Mouse (Mus musculus) heart, postnatal 0 days (tissue): ENCODE measurements around the gene Jazf1. TPM values are rescaled to one million over a fixed set of nuclear protein-coding genes. Genes with fewer than 3 reads are reported as not detected.
A peak's percentile ranks its signal among the peaks of the same experiment; 100 is the strongest.

Experiments used
- ATAC-seq: fragments of 200-750 bp; cut with Nextera tagmentation; 2 replicates; pipeline ENCODE4 v1.8.0; 2017; ENCODE audit warnings: low read depth, moderate number of reproducible peaks, moderate library complexity; ENCODE audit not compliant: insufficient read depth
- DNase-seq: peaks from one replicate; pipeline ENCODE4 v3.0.0-alpha.2; 2016; ENCODE audit warnings: low spot score
- H3K27ac ChIP-seq: fragments of 300-500 bp; sonication (generic); 2 replicates; pipeline ENCODE4 v1.5.1; 2014; ENCODE audit warnings: low read depth, mild to moderate bottlenecking
- H3K27me3 ChIP-seq: fragments of 300-500 bp; sonication (generic); 2 replicates; pipeline ENCODE4 v1.6.1; 2014; ENCODE audit warnings: low read length, mixed read lengths; ENCODE audit not compliant: control insufficient read depth, insufficient read depth
- H3K36me3 ChIP-seq: fragments of 300-500 bp; sonication (generic); replicated peaks from 2 replicates; pipeline ENCODE4 v1.6.1; 2014; ENCODE audit warnings: low read length, mixed read lengths; ENCODE audit not compliant: control insufficient read depth, insufficient read depth
- H3K4me1 ChIP-seq: fragments of 300-500 bp; sonication (generic); 2 replicates; pipeline ENCODE4 v1.6.1; 2014; ENCODE audit warnings: antibody characterized with exemption; ENCODE audit not compliant: control insufficient read depth, insufficient read depth
- H3K4me2 ChIP-seq: fragments of 300-500 bp; sonication (generic); 2 replicates; pipeline ENCODE4 v1.6.1; 2014; ENCODE audit warnings: low read depth, mild to moderate bottlenecking, low read length, moderate library complexity
- H3K4me3 ChIP-seq: fragments of 300-500 bp; sonication (generic); 2 replicates; pipeline ENCODE4 v1.5.1; 2014; ENCODE audit warnings: low read depth, low read length
- H3K9ac ChIP-seq: fragments of 300-500 bp; sonication (generic); replicated peaks from 2 replicates; pipeline ENCODE4 v1.6.1; 2014; ENCODE audit warnings: low read depth, low read length, mixed read lengths
- H3K9me3 ChIP-seq: fragments of 300-500 bp; sonication (generic); replicated peaks from 2 replicates; pipeline ENCODE4 v1.6.1; 2016; ENCODE audit warnings: low read length; ENCODE audit not compliant: control insufficient read depth
- CTCF ChIP-seq: IDR thresholded peaks from 2 replicates; pipeline ENCODE4 v1.5.1; 2016; ENCODE audit warnings: antibody characterized with exemption, control low read depth, low read depth
- EP300 ChIP-seq: IDR thresholded peaks from 2 replicates; pipeline ENCODE4 v1.6.1; 2016; ENCODE audit warnings: antibody characterized with exemption, low read depth
- whole genome bisulfite sequencing: fragments of 180-500 bp; shearing (Covaris S2); extraction: QIAGEN DNeasy Blood & Tissue Kit; methylation state at CpG from one replicate; pipeline ENCODE4 v1.1.7; 2014; 5-methylcytosine and 5-hydroxymethylcytosine counted together
- polyA plus RNA-seq: library from polyadenylated mRNA; unstranded; fragments of >200 nt; fragmentation: Nextera tagmentation; extraction: Ambion mirVana; gene quantifications from 2 replicates; pipeline ENCODE4 v1.2.1, GENCODE M21; 2015
- total RNA-seq: library from RNA; depleted of rRNA; stranded (reverse); fragments of >200 nt; gene quantifications from 2 replicates; pipeline ENCODE4 v1.2.3, GENCODE M21; 2014; ENCODE audit warnings: low replicate concordance

The Jazf1 gene
- total and polyA plus RNA-seq, 2 experiments from 2014 or later: 6.0 to 9.5 TPM

DNA sequence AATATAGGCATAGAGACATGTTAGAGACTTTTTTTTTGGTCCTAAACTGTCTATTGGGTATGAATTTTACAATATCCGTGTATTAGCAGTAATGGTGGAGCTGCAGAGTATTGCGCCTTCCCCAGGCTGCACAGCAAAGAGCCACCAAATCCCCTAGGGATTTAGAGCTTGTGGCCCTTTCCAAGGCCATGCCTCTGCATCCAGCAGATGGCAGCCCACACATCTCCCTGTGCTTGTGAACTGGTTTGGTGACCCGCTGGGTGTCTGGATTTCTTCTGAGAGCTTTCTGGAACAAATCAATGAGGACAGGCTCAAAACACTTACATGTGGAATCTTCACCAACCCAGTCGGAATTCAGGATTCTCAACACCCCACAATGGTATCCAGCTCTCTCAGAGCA is 225.4 kb downstream of the Jazf1 start:
- no peaks in the 10 kb centered on the region for H3K36me3 ChIP-seq
- 0 out of 2 replicates have a peak, but pooled peaks cover 15% of the 10 kb centered on the region for H3K4me1 ChIP-seq
- peak; percentile 15 for DNase-seq
- no peak overlapping the region for H3K4me3 ChIP-seq
- TF ChIP-seq EP300 (no peak), CTCF (peak; percentile 63)
- H3K9ac ChIP-seq: no peak overlapping the region
- H3K27ac ChIP-seq: no peak overlapping the region
- WGBS: 58% methylated on average over 4 of the region's 4 CpGs
- H3K9me3 ChIP-seq: no peaks in the 10 kb centered on the region
- ATAC-seq: peak; percentile 63; the same call in 1 of the 2 replicates
- no peak overlapping the region for H3K4me2 ChIP-seq
- H3K27me3 ChIP-seq: no peaks in the 10 kb centered on the region

DNA sequence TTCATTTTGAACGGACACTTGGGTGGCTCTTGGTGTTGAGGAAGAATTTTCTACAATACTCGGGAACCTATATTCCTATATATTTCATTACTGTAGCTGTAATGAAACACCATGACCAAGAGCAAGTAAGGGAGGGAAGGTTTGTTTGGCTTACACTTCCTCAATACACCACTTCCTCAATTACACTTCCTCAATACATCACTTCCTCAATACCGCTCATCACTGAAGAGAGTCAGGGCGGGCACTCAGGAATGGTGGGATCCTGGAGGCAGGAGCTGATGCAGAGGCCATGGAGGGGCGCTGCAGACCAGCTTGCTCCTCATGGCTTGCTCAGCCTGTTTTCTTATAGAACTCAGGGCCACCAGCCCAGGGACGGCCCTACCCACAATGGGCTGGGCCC is 225.8 kb downstream of the Jazf1 start:
- no peaks in the 10 kb centered on the region for H3K9me3 ChIP-seq
- 70% methylated on average over 6 of the region's 6 CpGs for WGBS
- no peak for ATAC-seq

DNA sequence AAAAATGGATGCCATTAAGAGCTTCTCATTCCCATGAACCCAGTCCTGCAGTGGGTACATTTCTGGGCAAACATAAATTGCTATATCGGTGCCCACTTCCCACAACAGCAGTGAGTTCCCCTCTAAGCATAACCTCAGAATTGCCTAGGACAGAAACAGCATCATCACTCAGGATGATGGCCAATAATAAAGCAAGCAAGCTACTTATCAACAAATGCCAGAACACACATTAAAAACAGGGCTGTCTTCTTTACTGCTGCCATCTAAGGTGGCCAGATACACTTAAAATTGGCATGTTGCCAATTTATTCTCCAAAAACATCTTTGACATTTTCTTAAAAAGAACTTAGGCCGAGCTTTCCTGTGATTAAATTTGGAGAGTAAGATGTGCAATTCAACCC is 226.8 kb downstream of the Jazf1 start:
- WGBS: 78% methylated on average over 2 of the region's 2 CpGs
- H3K27ac ChIP-seq: no peak overlapping the region

More for the DNA sequence above, 225.8 kb downstream of the Jazf1 start:
- Histone ChIP-seq H3K4me3 (no peak overlapping the region), H3K9ac (no peak overlapping the region), H3K36me3 (no peaks in the 10 kb centered on the region), H3K4me1 (0 out of 2 replicates have a peak, but pooled peaks cover 15% of the 10 kb centered on the region), H3K4me2 (no peak overlapping the region), H3K27me3 (no peaks in the 10 kb centered on the region), H3K27ac (no peak overlapping the region)
- DNase-seq: no peak
- TF ChIP-seq CTCF (no peak), EP300 (no peak)

DNA sequence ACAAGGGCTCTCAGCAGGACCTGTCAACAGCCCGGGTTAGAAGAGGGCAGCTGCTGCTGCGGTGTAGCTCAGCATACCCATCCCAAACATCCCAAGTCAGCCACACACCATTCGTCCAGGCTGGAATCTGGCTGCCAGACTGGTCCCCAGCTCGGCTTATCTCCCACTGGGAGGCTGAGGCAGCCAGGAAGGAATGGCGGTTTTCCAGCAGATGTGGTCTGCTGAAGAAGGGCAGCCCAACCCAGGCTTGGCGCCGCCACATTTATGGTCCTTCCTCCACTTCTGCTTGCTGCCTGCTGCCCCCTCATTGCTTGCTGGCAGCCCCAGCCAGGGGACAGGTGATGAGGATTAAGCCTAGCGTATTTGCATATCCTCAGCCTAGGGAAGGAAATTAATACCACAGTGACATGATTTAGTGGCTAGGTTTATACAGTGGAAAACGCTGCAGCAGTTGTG is 227.8 kb downstream of the Jazf1 start:
- no peaks in the 10 kb centered on the region for H3K36me3 ChIP-seq
- no peak overlapping the region for H3K4me2 ChIP-seq
- no peak overlapping the region for H3K27ac ChIP-seq
- DNase-seq (no peak), ATAC-seq (0 out of 2 replicates have a peak, but pooled peaks have one; percentile 8)
- no peak overlapping the region for H3K9ac ChIP-seq
- TF ChIP-seq CTCF (no peak), EP300 (no peak)
- no peaks in the 10 kb centered on the region for H3K27me3 ChIP-seq
- no peaks in the 10 kb centered on the region for H3K9me3 ChIP-seq
- 0 out of 2 replicates have a peak, but pooled peaks cover 15% of the 10 kb centered on the region for H3K4me1 ChIP-seq
- WGBS: 22% methylated on average over 9 of the region's 9 CpGs
- H3K4me3 ChIP-seq: no peak overlapping the region

More for the DNA sequence above, 226.8 kb downstream of the Jazf1 start:
- DNase-seq (peak; percentile 3), ATAC-seq (no peak)
- no peak overlapping the region for H3K4me3 ChIP-seq
- no peak for TF ChIP-seq EP300
- no peak for TF ChIP-seq CTCF
- no peak overlapping the region for H3K9ac ChIP-seq
- no peaks in the 10 kb centered on the region for H3K36me3 ChIP-seq
- H3K4me2 ChIP-seq: no peak overlapping the region
- H3K9me3 ChIP-seq: no peaks in the 10 kb centered on the region
- no peaks in the 10 kb centered on the region for H3K27me3 ChIP-seq
- H3K4me1 ChIP-seq: 0 out of 2 replicates have a peak, but pooled peaks cover 15% of the 10 kb centered on the region

GRCm38 (mm10) chr6:52838691-52839090 is 229.7 kb downstream of the Jazf1 start:
- Histone ChIP-seq H3K9ac (no peak overlapping the region), H3K4me2 (peak overlapping the region; percentile 28; the same call in 1 of the 2 replicates), H3K4me3 (no peak overlapping the region), H3K27ac (no peak overlapping the region), H3K27me3 (no peaks in the 10 kb centered on the region), H3K4me1 (0 out of 2 replicates have a peak, but pooled peaks cover 15% of the 10 kb centered on the region), H3K9me3 (no peaks in the 10 kb centered on the region), H3K36me3 (no peaks in the 10 kb centered on the region)
- peak; percentile 87 for TF ChIP-seq CTCF
- TF ChIP-seq EP300: no peak
- DNase-seq (peak; percentile 93), ATAC-seq (peak; percentile 35)
- WGBS: 10% methylated on average over 8 of the region's 8 CpGs

GRCm38 (mm10) chr6:52837792-52838191 is 230.6 kb downstream of the Jazf1 start:
- no peak for DNase-seq

More at GRCm38 (mm10) chr6:52837792-52838191, 230.6 kb downstream of the Jazf1 start:
- Histone ChIP-seq H3K27me3 (no peaks in the 10 kb centered on the region), H3K27ac (no peak overlapping the region), H3K4me2 (no peak overlapping the region), H3K4me1 (0 out of 2 replicates have a peak, but pooled peaks cover 15% of the 10 kb centered on the region), H3K36me3 (no peaks in the 10 kb centered on the region), H3K4me3 (no peak overlapping the region), H3K9me3 (no peaks in the 10 kb centered on the region), H3K9ac (no peak overlapping the region)
- WGBS: 68% methylated on average over 4 of the region's 4 CpGs
- ATAC-seq: no peak
- TF ChIP-seq EP300: no peak
- no peak for TF ChIP-seq CTCF
